ENCODE assay signal across 22 mouse cellular contexts in the genomic region with DNA sequence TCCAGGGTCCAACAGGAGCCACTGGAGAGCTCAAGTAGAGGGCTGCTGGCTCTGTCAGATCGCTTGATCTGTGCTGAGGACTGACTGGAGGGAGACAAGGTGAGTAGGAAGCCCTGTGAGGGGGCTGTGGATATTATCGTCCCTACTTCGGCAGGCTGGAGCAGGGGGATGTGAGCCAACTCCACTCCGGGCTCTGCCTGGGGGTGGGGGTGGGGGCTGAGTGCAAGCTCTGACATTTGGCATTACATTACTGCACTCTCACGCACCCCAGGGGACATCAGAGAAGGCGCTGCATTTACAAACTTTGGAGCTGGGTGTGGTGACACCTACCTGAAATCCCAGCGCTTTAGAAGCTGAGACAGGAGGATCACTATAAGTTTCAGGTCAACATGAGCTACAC. TPM values are rescaled to one million over a fixed set of nuclear protein-coding genes. Genes with fewer than 3 reads are reported as not detected.
"Had no signal": no experiment of that assay in that cellular context is flagged by ENCODE, and none has a peak within 500 bp of the region (broad histone marks: within the 10 kb centered on the region; RNA-seq: fewer than 3 reads in every experiment).

No protein-coding gene starts in this region.

- H3K4me3 ChIP-seq: gastrocnemius, adult 2 months; intestine, embryonic 15.5 days; limb, embryonic 13.5 days; limb, embryonic 15.5 days; liver, embryonic 12.5 days had no signal

- H3K27ac ChIP-seq: gastrocnemius, adult 2 months; heart, embryonic 10.5 days; hindbrain, embryonic 10.5 days; hindbrain, embryonic 12.5 days; hindbrain, embryonic 14.5 days; intestine, embryonic 15.5 days; limb, embryonic 13.5 days; limb, embryonic 15.5 days; liver, embryonic 12.5 days; liver, embryonic 14.5 days had no signal

- DNase-seq: gastrocnemius, adult 2 months; gastrocnemius, postnatal 10 days; gastrocnemius, postnatal 25 days; heart, adult 18-20 months; heart, postnatal 10 days; heart, postnatal 4 days; kidney, adult 18-20 months; kidney, adult 8-10 months; kidney, postnatal 10 days; kidney, postnatal 36 days; layer of hippocampus, adult 9-11 months; layer of hippocampus, postnatal 36 days; left cerebral cortex, postnatal 4 days had no signal

RNA-seq across cellular contexts. Expression of gene Atp1a3, which starts 5.8 kb away (rescaled TPM):
- total RNA-seq: gastrocnemius, adult 2 months had no signal
